ENCODE assay signal across 9 mouse cellular contexts in genomic region chr17:67988920-67989621, GRCm38 (mm10). TPM values are rescaled to one million over a fixed set of nuclear protein-coding genes. Genes with fewer than 3 reads are reported as not detected.
A peak's percentile ranks its signal among the peaks of the same experiment; 100 is the strongest.
DNase-seq lines count a peak whose midpoint lies in the region; ATAC-seq and TF ChIP-seq lines count a peak whose summit lies in the region.
"Had no signal": no experiment of that assay in that cellular context is flagged by ENCODE, and none has a peak within 500 bp of the region (broad histone marks: within the 10 kb centered on the region; RNA-seq: fewer than 3 reads in every experiment).

No protein-coding gene starts in this region.

- no peaks in the 10 kb centered on the region for H3K9me3 ChIP-seq in midbrain, postnatal 0 days (ENCODE audit: low read length)
- H3K9me3 ChIP-seq in midbrain, embryonic 16.5 days (replicated peaks; ENCODE audit: control insufficient read depth, low read length, poor library complexity, severe bottlenecking) = no peaks in the 10 kb centered on the region
- H3K9me3 ChIP-seq in hindbrain, embryonic 16.5 days (ENCODE audit: control insufficient read depth, low read length) = no peaks in the 10 kb centered on the region
- no peaks in the 10 kb centered on the region for H3K9me3 ChIP-seq in liver, embryonic 11.5 days (ENCODE audit: control insufficient read depth, low read length)
- H3K9me3 ChIP-seq in stomach, embryonic 14.5 days (ENCODE audit: control insufficient read depth, low read depth, low read length) = no peaks in the 10 kb centered on the region

- H3K4me2 ChIP-seq in midbrain, postnatal 0 days (ENCODE audit: low read depth, low read length, poor library complexity, severe bottlenecking) = no peak overlapping the region
- H3K4me2 ChIP-seq in midbrain, embryonic 16.5 days (ENCODE audit: low read length) = no peak overlapping the region
- H3K4me2 ChIP-seq in hindbrain, embryonic 16.5 days (ENCODE audit: low read length) = no peak overlapping the region
- H3K4me2 ChIP-seq in liver, embryonic 11.5 days = peak overlapping the region; percentile 33; the same call in 1 of the 2 replicates
- no peak overlapping the region; the same call in 1 of the 2 replicates for H3K4me2 ChIP-seq in stomach, embryonic 14.5 days (replicated peaks; ENCODE audit: low read depth, low read length)

- no peaks in the 10 kb centered on the region for H3K36me3 ChIP-seq in midbrain, postnatal 0 days (ENCODE audit: insufficient read depth, low read length)
- no peaks in the 10 kb centered on the region for H3K36me3 ChIP-seq in midbrain, embryonic 16.5 days (ENCODE audit: control insufficient read depth, insufficient read depth, low read length)
- H3K36me3 ChIP-seq in hindbrain, embryonic 16.5 days (ENCODE audit: control insufficient read depth, insufficient read depth, low read length) = no peaks in the 10 kb centered on the region
- H3K36me3 ChIP-seq in liver, embryonic 11.5 days (ENCODE audit: control insufficient read depth, insufficient read depth, low read length) = no peaks in the 10 kb centered on the region
- no peaks in the 10 kb centered on the region for H3K36me3 ChIP-seq in stomach, embryonic 14.5 days (ENCODE audit: control insufficient read depth, insufficient read depth, low read length)
- H3K36me3 ChIP-seq: G1E had no signal

- no peak for TF ChIP-seq CTCF in midbrain, postnatal 0 days (IDR thresholded peaks at IDR 0.05)

- peak; percentile 41 for DNase-seq in midbrain, postnatal 0 days (ENCODE audit: low spot score)
- DNase-seq in gastrocnemius, adult 18-20 months (ENCODE audit: low spot score) = peak; percentile 40
- DNase-seq in liver, embryonic 11.5 days (ENCODE audit: low spot score) = no peak
- no peak for DNase-seq in left cerebral cortex, adult 9 months (ENCODE audit: low spot score in 2 of 2)
- DNase-seq in spleen, postnatal 10 days (ENCODE audit: low spot score in 2 of 2) = no peak

- H3K27me3 ChIP-seq in midbrain, postnatal 0 days (ENCODE audit: insufficient read depth, low read length) = no peaks in the 10 kb centered on the region
- no peaks in the 10 kb centered on the region for H3K27me3 ChIP-seq in midbrain, embryonic 16.5 days (ENCODE audit: control insufficient read depth, insufficient read depth, low read depth, low read length)
- no peaks in the 10 kb centered on the region for H3K27me3 ChIP-seq in hindbrain, embryonic 16.5 days (replicated peaks; ENCODE audit: control insufficient read depth, insufficient read depth, low read length)
- H3K27me3 ChIP-seq in liver, embryonic 11.5 days (replicated peaks; ENCODE audit: control insufficient read depth, insufficient read depth, low read length) = no peaks in the 10 kb centered on the region
- no peaks in the 10 kb centered on the region for H3K27me3 ChIP-seq in stomach, embryonic 14.5 days (ENCODE audit: control insufficient read depth, insufficient read depth, low read length)

- ATAC-seq in midbrain, postnatal 0 days (ENCODE audit: low FRiP score) = no peak
- no peak for ATAC-seq in midbrain, embryonic 16.5 days
- ATAC-seq in hindbrain, embryonic 16.5 days = peak; percentile 71
- ATAC-seq in liver, embryonic 11.5 days (replicated peaks; ENCODE audit: low FRiP score) = peak; percentile 64
- peak; percentile 89 for ATAC-seq in stomach, embryonic 14.5 days (ENCODE audit: insufficient number of reproducible peaks, insufficient read depth, low FRiP score, low read depth)

- 68% methylated on average over 15 of the region's 15 CpGs for WGBS in midbrain, postnatal 0 days
- WGBS in midbrain, embryonic 16.5 days = 60% methylated on average over 15 of the region's 15 CpGs
- 58% methylated on average over 15 of the region's 15 CpGs for WGBS in hindbrain, embryonic 16.5 days
- 10% methylated on average over 15 of the region's 15 CpGs for WGBS in liver, embryonic 11.5 days
- 14% methylated on average over 15 of the region's 15 CpGs for WGBS in stomach, embryonic 14.5 days

- H3K9ac ChIP-seq in midbrain, postnatal 0 days (replicated peaks; ENCODE audit: low read length, poor library complexity, severe bottlenecking) = no peak overlapping the region
- no peak overlapping the region for H3K9ac ChIP-seq in midbrain, embryonic 16.5 days (ENCODE audit: low read depth, low read length)
- no peak overlapping the region for H3K9ac ChIP-seq in hindbrain, embryonic 16.5 days (ENCODE audit: low read depth, low read length)
- H3K9ac ChIP-seq in liver, embryonic 11.5 days (ENCODE audit: low read depth, low read length) = no peak overlapping the region
- H3K9ac ChIP-seq in stomach, embryonic 14.5 days (replicated peaks; ENCODE audit: low read depth, low read length) = no peak overlapping the region

- no peak overlapping the region for H3K27ac ChIP-seq in midbrain, postnatal 0 days (ENCODE audit: low read depth, low read length)
- no peak overlapping the region for H3K27ac ChIP-seq in midbrain, embryonic 16.5 days (ENCODE audit: low read length)
- H3K27ac ChIP-seq in hindbrain, embryonic 16.5 days (ENCODE audit: low read depth, low read length) = no peak overlapping the region
- H3K27ac ChIP-seq in liver, embryonic 11.5 days (ENCODE audit: low read depth, low read length) = peak overlapping the region; percentile 52
- peak overlapping the region; percentile 45 for H3K27ac ChIP-seq in stomach, embryonic 14.5 days (ENCODE audit: low read length)

- no peaks in the 10 kb centered on the region for H3K4me1 ChIP-seq in midbrain, postnatal 0 days (ENCODE audit: insufficient read depth, low read length)
- H3K4me1 ChIP-seq in midbrain, embryonic 16.5 days (ENCODE audit: control insufficient read depth, insufficient read depth, low read length) = no peaks in the 10 kb centered on the region
- no peaks in the 10 kb centered on the region for H3K4me1 ChIP-seq in hindbrain, embryonic 16.5 days (ENCODE audit: control insufficient read depth, insufficient read depth, low read depth, low read length)
- peaks cover 10% of the 10 kb centered on the region for H3K4me1 ChIP-seq in liver, embryonic 11.5 days (replicated peaks; ENCODE audit: control insufficient read depth, insufficient read depth, low read length)
- peaks cover 20% of the 10 kb centered on the region for H3K4me1 ChIP-seq in stomach, embryonic 14.5 days (ENCODE audit: control insufficient read depth, insufficient read depth, low read length)

- no peak overlapping the region for H3K4me3 ChIP-seq in midbrain, postnatal 0 days (ENCODE audit: low read depth, low read length)
- no peak overlapping the region for H3K4me3 ChIP-seq in midbrain, embryonic 16.5 days (ENCODE audit: low read depth, low read length)
- H3K4me3 ChIP-seq in hindbrain, embryonic 16.5 days (ENCODE audit: low read length) = no peak overlapping the region
- no peak overlapping the region for H3K4me3 ChIP-seq in liver, embryonic 11.5 days (ENCODE audit: low read depth, low read length)
- H3K4me3 ChIP-seq in stomach, embryonic 14.5 days (ENCODE audit: low read depth, low read length) = no peak overlapping the region

RNA-seq across cellular contexts. Expression of gene Arhgap28, which starts 14.8 kb away (rescaled TPM):
- 5.1 and 6.6 TPM in 2 replicates for total RNA-seq in midbrain, postnatal 0 days (2014; rRNA removed)
- 2.8 and 2.9 TPM in 2 replicates for polyA plus RNA-seq in midbrain, postnatal 0 days (2015; fragmentation: Nextera tagmentation; extraction: Ambion mirVana)
- 5.0 and 5.5 TPM in 2 replicates for polyA plus RNA-seq in midbrain, embryonic 16.5 days (2015; fragmentation: Nextera tagmentation; extraction: Ambion mirVana)
- total RNA-seq in gastrocnemius, adult 18-20 months (2021) = under 1 TPM; 0.30 to 0.47 TPM
- polyA plus RNA-seq in hindbrain, embryonic 16.5 days (2015; fragmentation: Nextera tagmentation; extraction: Ambion mirVana) = 5.9 and 9.1 TPM in 2 replicates
- polyA plus RNA-seq in liver, embryonic 11.5 days (2014; fragmentation: Nextera tagmentation; extraction: Ambion mirVana) = 16.5 and 20.7 TPM in 2 replicates
- 43.3 and 45.3 TPM in 2 replicates for polyA plus RNA-seq in stomach, embryonic 14.5 days (2014; fragmentation: Nextera tagmentation; extraction: Ambion mirVana)
- polyA plus RNA-seq: G1E had no signal

Comparison
In these comparisons a context has a peak if more than half of its experiments do, and no peak if none do; other contexts are left out.
1. ATAC-seq: peak in hindbrain, embryonic 16.5 days (single experiment), liver, embryonic 11.5 days (single experiment) and stomach, embryonic 14.5 days (single experiment); none in midbrain, postnatal 0 days (single experiment) and midbrain, embryonic 16.5 days (single experiment).
2. DNase-seq: peak in midbrain, postnatal 0 days (single experiment) and gastrocnemius, adult 18-20 months (single experiment); none in liver, embryonic 11.5 days (single experiment), left cerebral cortex, adult 9 months (0 of 2) and spleen, postnatal 10 days (0 of 2).
3. H3K27ac ChIP-seq: peak in liver, embryonic 11.5 days (single experiment) and stomach, embryonic 14.5 days (single experiment); none in midbrain, postnatal 0 days (single experiment), midbrain, embryonic 16.5 days (single experiment) and hindbrain, embryonic 16.5 days (single experiment).